Mouse (Mus musculus): ENCODE measurements around the gene 1700034J05Rik. TPM values are rescaled to one million over a fixed set of nuclear protein-coding genes. Genes with fewer than 3 reads are reported as not detected.
A peak's percentile ranks its signal among the peaks of the same experiment; 100 is the strongest.

1700034J05Rik gene
- total and polyA plus RNA-seq, 2 experiments from 2014 or later, result not detected

DNA sequence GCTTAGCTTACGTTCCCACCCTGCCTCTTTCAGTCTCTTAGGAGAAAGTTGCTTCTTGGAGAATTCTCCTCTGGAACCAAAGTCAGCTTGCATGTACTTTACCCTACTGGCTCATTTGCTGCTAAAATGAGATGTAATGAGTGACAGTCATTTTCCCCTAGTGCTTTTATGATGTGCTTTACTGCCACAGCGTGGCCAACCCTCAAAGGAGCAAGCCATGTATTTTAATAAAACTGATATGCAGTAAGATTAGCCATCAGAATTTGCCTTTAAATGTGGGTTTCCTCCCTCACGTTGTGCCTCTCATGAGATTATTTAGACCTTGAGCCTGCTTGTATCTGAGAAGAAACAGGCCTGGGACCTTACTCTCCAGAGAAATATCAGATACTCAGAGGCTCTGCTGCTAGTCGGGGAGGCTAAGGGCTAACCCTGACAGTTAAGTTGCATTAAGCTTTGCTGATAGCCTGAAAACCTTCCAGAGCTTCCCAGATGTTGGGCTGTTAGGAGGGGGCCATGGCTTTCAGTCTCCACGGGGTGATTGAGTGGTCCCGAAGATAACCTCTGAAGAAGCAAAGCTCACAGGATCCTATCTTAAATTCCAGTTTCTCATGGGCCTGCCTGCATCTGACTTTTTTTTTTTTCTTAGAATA is 7.7 kb upstream of the 1700034J05Rik start:
- Histone ChIP-seq H3K36me3 (ENCODE audit: insufficient read depth, low read length) (no peaks in the 10 kb centered on the region), H3K4me1 (ENCODE audit: insufficient read depth, low read length) (peaks cover 4% of the 10 kb centered on the region; the same call in 1 of the 2 replicates), H3K9me3 (ENCODE audit: low read length) (no peaks in the 10 kb centered on the region), H3K4me3 (ENCODE audit: low read depth, low read length) (no peak overlapping the region), H3K27me3 (ENCODE audit: insufficient read depth, low read length) (no peaks in the 10 kb centered on the region), H3K9ac (replicated peaks; ENCODE audit: low read length, poor library complexity, severe bottlenecking) (no peak overlapping the region), H3K27ac (ENCODE audit: low read depth, low read length) (no peak overlapping the region), H3K4me2 (ENCODE audit: low read depth, low read length, poor library complexity, severe bottlenecking) (no peak overlapping the region)
- WGBS, result 67% methylated on average over 6 of the region's 6 CpGs
- ATAC-seq (ENCODE audit: low FRiP score) (no peak), DNase-seq (ENCODE audit: low spot score) (peak; percentile 22)
- TF ChIP-seq CTCF (IDR thresholded peaks at IDR 0.05), result peak; percentile 66

DNA sequence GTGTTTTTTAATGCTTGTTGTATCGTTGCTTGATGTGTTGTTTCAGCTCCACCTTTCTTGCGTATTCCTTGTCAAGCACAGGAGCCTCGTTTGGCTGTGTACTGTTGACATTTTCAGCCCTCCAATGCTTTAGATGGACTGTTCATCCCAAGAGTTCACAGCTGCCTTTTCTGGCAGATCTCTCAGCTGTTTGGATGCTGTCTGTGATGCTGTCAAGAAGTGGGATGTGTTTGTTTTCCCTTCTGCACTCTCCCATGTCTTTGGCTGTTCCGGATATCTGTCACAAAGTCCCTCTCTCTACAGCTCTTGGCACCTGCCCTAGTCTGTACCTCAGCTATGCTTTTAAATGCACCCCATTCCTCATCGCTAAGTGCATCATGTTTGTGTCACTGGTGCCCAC is 6.7 kb upstream of the 1700034J05Rik start:
- H3K36me3 ChIP-seq (ENCODE audit: insufficient read depth, low read length), result no peaks in the 10 kb centered on the region
- no peaks in the 10 kb centered on the region for H3K9me3 ChIP-seq (ENCODE audit: low read length)
- no peak for ATAC-seq (ENCODE audit: low FRiP score)
- H3K4me2 ChIP-seq (ENCODE audit: low read depth, low read length, poor library complexity, severe bottlenecking), result no peak overlapping the region
- DNase-seq (ENCODE audit: low spot score), result no peak
- no peak overlapping the region for H3K27ac ChIP-seq (ENCODE audit: low read depth, low read length)
- WGBS, result 76% methylated on average over 5 of the region's 5 CpGs
- H3K27me3 ChIP-seq (ENCODE audit: insufficient read depth, low read length), result no peaks in the 10 kb centered on the region
- no peak overlapping the region for H3K4me3 ChIP-seq (ENCODE audit: low read depth, low read length)
- H3K4me1 ChIP-seq (ENCODE audit: insufficient read depth, low read length), result peaks cover 4% of the 10 kb centered on the region; the same call in 1 of the 2 replicates
- no peak for TF ChIP-seq CTCF (IDR thresholded peaks at IDR 0.05)
- no peak overlapping the region for H3K9ac ChIP-seq (replicated peaks; ENCODE audit: low read length, poor library complexity, severe bottlenecking)

DNA sequence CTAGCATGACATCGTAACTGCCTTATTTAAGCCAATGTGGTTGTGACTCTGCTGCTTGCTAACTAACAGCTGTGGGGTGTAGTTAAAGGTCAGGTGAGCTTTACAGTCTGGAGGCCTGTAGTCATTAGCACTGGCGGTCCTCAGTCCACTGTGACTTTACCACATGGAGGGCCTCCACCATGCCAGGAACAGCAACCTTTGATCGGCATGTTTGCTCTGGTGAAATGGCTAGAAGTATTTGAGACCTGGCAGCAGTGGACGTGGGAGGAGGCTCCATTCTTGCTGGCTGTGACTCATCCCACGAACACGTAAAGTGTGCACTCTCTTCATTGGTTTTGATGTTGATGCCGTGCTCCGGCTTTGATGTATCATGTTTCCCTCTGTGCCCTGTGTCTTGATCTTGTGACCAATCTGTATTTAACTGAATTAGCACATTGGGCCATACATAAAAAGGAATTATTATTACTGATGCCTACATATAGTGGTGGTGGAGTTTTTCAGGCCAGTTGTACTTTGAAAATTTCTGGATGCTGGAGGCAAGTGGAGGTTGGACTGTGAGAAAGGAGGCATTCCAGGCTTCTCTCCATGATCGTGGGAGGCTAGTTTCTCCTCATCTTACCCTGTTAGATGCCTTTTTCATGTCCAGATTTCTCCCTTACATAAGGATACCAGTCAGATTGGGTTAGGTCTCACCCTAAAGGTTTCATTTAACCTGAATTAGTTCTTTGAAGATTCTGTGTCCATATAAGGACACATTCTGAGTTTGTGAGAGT is 5.9 kb upstream of the 1700034J05Rik start:
- no peak overlapping the region for H3K27ac ChIP-seq (ENCODE audit: low read depth, low read length)
- no peak for TF ChIP-seq CTCF (IDR thresholded peaks at IDR 0.05)
- no peaks in the 10 kb centered on the region for H3K9me3 ChIP-seq (ENCODE audit: low read length)
- no peaks in the 10 kb centered on the region for H3K27me3 ChIP-seq (ENCODE audit: insufficient read depth, low read length)
- ATAC-seq (ENCODE audit: low FRiP score) (no peak), DNase-seq (ENCODE audit: low spot score) (no peak)
- H3K36me3 ChIP-seq (ENCODE audit: insufficient read depth, low read length), result no peaks in the 10 kb centered on the region
- H3K4me1 ChIP-seq (ENCODE audit: insufficient read depth, low read length), result peaks cover 9% of the 10 kb centered on the region; the same call in 1 of the 2 replicates
- H3K4me3 ChIP-seq (ENCODE audit: low read depth, low read length), result no peak overlapping the region
- no peak overlapping the region for H3K9ac ChIP-seq (replicated peaks; ENCODE audit: low read length, poor library complexity, severe bottlenecking)
- WGBS, result 88% methylated on average over 9 of the region's 9 CpGs
- no peak overlapping the region for H3K4me2 ChIP-seq (ENCODE audit: low read depth, low read length, poor library complexity, severe bottlenecking)

DNA sequence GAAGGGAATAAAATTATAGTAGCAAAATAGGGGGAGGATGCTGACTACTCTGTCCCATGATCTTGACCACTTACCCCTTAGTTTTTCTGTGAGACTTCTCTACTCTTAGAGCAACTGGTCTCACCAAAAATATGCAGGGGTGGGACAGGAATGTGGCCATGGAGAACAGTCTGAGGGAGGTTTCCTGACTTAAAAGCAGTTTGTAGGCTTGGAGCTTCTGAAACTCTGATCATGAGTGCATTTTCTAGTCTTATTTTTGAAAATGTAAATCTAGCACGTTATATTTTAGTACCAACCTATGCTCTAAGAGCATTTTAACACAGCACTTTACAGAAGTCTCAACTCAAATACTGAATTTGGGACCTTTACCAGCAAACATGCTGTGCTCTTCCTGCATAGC is 4.5 kb upstream of the 1700034J05Rik start:
- no peak overlapping the region for H3K4me2 ChIP-seq (ENCODE audit: low read depth, low read length, poor library complexity, severe bottlenecking)
- H3K4me3 ChIP-seq (ENCODE audit: low read depth, low read length), result no peak overlapping the region
- no peaks in the 10 kb centered on the region for H3K36me3 ChIP-seq (ENCODE audit: insufficient read depth, low read length)
- no peak overlapping the region for H3K27ac ChIP-seq (ENCODE audit: low read depth, low read length)
- peaks cover 15% of the 10 kb centered on the region; the same call in 1 of the 2 replicates for H3K4me1 ChIP-seq (ENCODE audit: insufficient read depth, low read length)
- H3K9me3 ChIP-seq (ENCODE audit: low read length), result no peaks in the 10 kb centered on the region
- no peak overlapping the region for H3K9ac ChIP-seq (replicated peaks; ENCODE audit: low read length, poor library complexity, severe bottlenecking)
- no peak for TF ChIP-seq CTCF (IDR thresholded peaks at IDR 0.05)
- no peak for DNase-seq (ENCODE audit: low spot score)
- H3K27me3 ChIP-seq (ENCODE audit: insufficient read depth, low read length), result no peaks in the 10 kb centered on the region
- 69% methylated on average over 1 of the region's 1 CpGs for WGBS
- no peak for ATAC-seq (ENCODE audit: low FRiP score)

DNA sequence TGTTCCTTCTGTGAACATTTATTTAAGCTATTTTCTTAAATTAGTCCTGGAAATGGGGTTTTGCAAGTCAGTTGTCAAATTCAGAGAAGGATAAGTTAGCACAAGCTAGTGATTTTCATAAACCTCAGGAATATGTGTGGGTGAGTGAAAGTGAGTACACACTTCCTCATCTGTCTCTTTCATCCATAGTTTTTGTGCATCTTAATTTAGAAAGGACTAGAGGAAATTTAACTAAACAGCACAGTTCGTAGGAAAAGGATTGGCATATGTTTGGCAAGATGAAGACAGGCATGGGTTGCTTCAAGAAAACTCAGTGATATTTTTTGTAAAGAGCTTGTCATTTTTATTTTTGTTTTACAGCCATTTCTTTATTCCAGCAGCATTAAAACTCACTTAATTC is 2.7 kb upstream of the 1700034J05Rik start:
- no peaks in the 10 kb centered on the region for H3K36me3 ChIP-seq (ENCODE audit: insufficient read depth, low read length)
- no peaks in the 10 kb centered on the region for H3K27me3 ChIP-seq (ENCODE audit: insufficient read depth, low read length)
- no peak for ATAC-seq (ENCODE audit: low FRiP score)
- no peak overlapping the region for H3K4me2 ChIP-seq (ENCODE audit: low read depth, low read length, poor library complexity, severe bottlenecking)
- H3K4me3 ChIP-seq (ENCODE audit: low read depth, low read length), result no peak overlapping the region
- TF ChIP-seq CTCF (IDR thresholded peaks at IDR 0.05), result no peak
- H3K4me1 ChIP-seq (ENCODE audit: insufficient read depth, low read length), result peaks cover 15% of the 10 kb centered on the region; the same call in 1 of the 2 replicates
- no peaks in the 10 kb centered on the region for H3K9me3 ChIP-seq (ENCODE audit: low read length)
- no peak overlapping the region for H3K9ac ChIP-seq (replicated peaks; ENCODE audit: low read length, poor library complexity, severe bottlenecking)
- no peak for DNase-seq (ENCODE audit: low spot score)
- WGBS, result 79% methylated on average over 1 of the region's 1 CpGs
- no peak overlapping the region for H3K27ac ChIP-seq (ENCODE audit: low read depth, low read length)

GRCm38 (mm10) chr6:146955896-146956295 is 1.7 kb upstream of the 1700034J05Rik start:
- no peak overlapping the region for H3K27ac ChIP-seq (ENCODE audit: low read depth, low read length)
- H3K27me3 ChIP-seq (ENCODE audit: insufficient read depth, low read length), result no peaks in the 10 kb centered on the region
- H3K4me2 ChIP-seq (ENCODE audit: low read depth, low read length, poor library complexity, severe bottlenecking), result no peak overlapping the region
- H3K4me3 ChIP-seq (ENCODE audit: low read depth, low read length), result no peak overlapping the region
- TF ChIP-seq CTCF (IDR thresholded peaks at IDR 0.05), result no peak
- DNase-seq (ENCODE audit: low spot score) (peak; percentile 15), ATAC-seq (ENCODE audit: low FRiP score) (no peak)
- H3K36me3 ChIP-seq (ENCODE audit: insufficient read depth, low read length), result no peaks in the 10 kb centered on the region
- WGBS, result 19% methylated on average over 12 of the region's 12 CpGs
- H3K4me1 ChIP-seq (ENCODE audit: insufficient read depth, low read length), result peaks cover 12% of the 10 kb centered on the region; the same call in 1 of the 2 replicates
- no peak overlapping the region for H3K9ac ChIP-seq (replicated peaks; ENCODE audit: low read length, poor library complexity, severe bottlenecking)
- H3K9me3 ChIP-seq (ENCODE audit: low read length), result no peaks in the 10 kb centered on the region

Measured in midbrain, postnatal 0 days (tissue).